Mouse (Mus musculus): ENCODE data around the gene Dact2.

DNA sequence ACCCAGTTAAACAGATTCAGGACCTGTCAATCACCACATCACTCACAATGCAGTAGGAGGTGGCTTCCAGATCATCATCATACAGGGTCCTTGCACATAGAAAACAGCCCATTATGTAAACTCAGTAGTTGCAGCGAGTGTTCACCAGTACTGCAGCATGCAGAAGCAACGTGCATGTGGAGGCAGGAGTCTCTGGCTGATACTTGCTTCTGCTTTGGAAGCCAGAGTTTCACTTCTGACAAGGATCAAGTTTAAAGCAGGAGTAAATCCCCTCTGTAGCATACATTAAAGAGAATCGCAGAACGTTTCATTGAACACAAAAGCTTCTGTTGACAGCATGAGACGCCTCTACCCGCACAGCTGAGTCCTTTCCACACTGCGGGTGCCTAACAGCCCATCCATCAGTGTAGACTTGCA lies 46.3 kb downstream of the Dact2 start:
- TF ChIP-seq CTCF (conservative IDR thresholded peaks at IDR 0.05 in 1 of 2, IDR thresholded peaks at IDR 0.05 in 1 of 2; ENCODE audit: low read depth in 2 of 2, low read length in 2 of 2) (no peak), POLR2AphosphoS2 (IDR thresholded peaks at IDR 0.05; ENCODE audit: low read depth, low read length) (no peak), TCF12 (IDR thresholded peaks at IDR 0.05; ENCODE audit: low read depth, low read length) (no peak), EP300 (IDR thresholded peaks at IDR 0.05; ENCODE audit: low read length) (no peak), POLR2A (IDR thresholded peaks at IDR 0.05; ENCODE audit: low read depth, low read length) (no peak), ZKSCAN1 (IDR thresholded peaks at IDR 0.05; ENCODE audit: borderline replicate concordance, low read depth, low read length) (no peak), NELFE (IDR thresholded peaks at IDR 0.05; ENCODE audit: low read depth, low read length) (no peak), ZNF384 (IDR thresholded peaks at IDR 0.05; ENCODE audit: low read depth, low read length) (no peak), JUN (IDR thresholded peaks at IDR 0.05; ENCODE audit: insufficient read depth, low read depth, low read length) (no peak)

All from CH12.LX (cell line).